Mouse (Mus musculus) small intestine, adult 2 months (tissue): Measurements from ENCODE around the gene Tssk6.

Experiments used
- CTCF ChIP-seq: fragments of 200-500 bp; IDR thresholded peaks from 2 replicates; pipeline ENCODE4 v1.5.1; 2012; ENCODE audit warnings: low read depth, mild to moderate bottlenecking, control low read depth, inconsistent platforms, low read length, moderate library complexity, mixed read lengths; ENCODE audit not compliant: insufficient replicate concordance, insufficient read length; ENCODE audit errors: extremely low read depth
- POLR2A ChIP-seq: fragments of 200-500 bp; IDR thresholded peaks from 2 replicates; pipeline ENCODE4 v1.6.1; 2012; ENCODE audit warnings: low read depth, mild to moderate bottlenecking, control low read depth, inconsistent platforms, low read length, moderate library complexity

GRCm38 (mm10) chr8:69902163-69903062, at the start of gene Tssk6, which contains the start of the genes Ndufa13 and Yjefn3:
- TF ChIP-seq CTCF (no peak), POLR2A (no peak)
